Mouse (Mus musculus) large intestine, adult 2 months (tissue): ENCODE measurements around the gene Nkapd1. TPM values are rescaled to one million over a fixed set of nuclear protein-coding genes. Genes with fewer than 3 reads are reported as not detected.

Experiments
- polyA plus RNA-seq: library from polyadenylated mRNA; depleted of rRNA; stranded (reverse); fragments of >200 nt; gene quantifications from 2 replicates; pipeline ENCODE4 v1.2.3, GENCODE M21; 2012; rRNA removed

The Nkapd1 gene
- polyA plus RNA-seq, 1 experiment, result 2.6 TPM

Other genes with a start within 250 kb of the Nkapd1 start
- 4.2 and 9.1 TPM in 2 replicates for gene Plet1, start 122.9 kb downstream of the Nkapd1 start, polyA plus RNA-seq
- 21.1 and 32.5 TPM in 2 replicates for gene Pts, start 88.7 kb downstream of the Nkapd1 start, polyA plus RNA-seq
- gene Il18, start 62.6 kb downstream of the Nkapd1 start, polyA plus RNA-seq, result 21.3 and 22.0 TPM in 2 replicates
- 11.1 and 20.2 TPM in 2 replicates for gene Bco2, start 62.3 kb downstream of the Nkapd1 start, polyA plus RNA-seq
- not detected in 2 replicates for gene Tex12, start 56.1 kb downstream of the Nkapd1 start, polyA plus RNA-seq
- 388 and 472 TPM in 2 replicates for gene Sdhd, start 13.7 kb downstream of the Nkapd1 start, polyA plus RNA-seq
- gene Timm8b, start 13.6 kb downstream of the Nkapd1 start, polyA plus RNA-seq, result 204 and 240 TPM in 2 replicates
- gene Pih1d2, start 143 bp downstream of the Nkapd1 start, polyA plus RNA-seq, result 0.41 and 0.85 TPM in 2 replicates
- gene Dlat, start 42.3 kb upstream of the Nkapd1 start, polyA plus RNA-seq, result 11.7 and 21.1 TPM in 2 replicates
- gene Dixdc1, start 122.1 kb upstream of the Nkapd1 start, polyA plus RNA-seq, result 0.84 and 1.5 TPM in 2 replicates
- gene 2310030G06Rik, start 129.1 kb upstream of the Nkapd1 start, polyA plus RNA-seq, result 21.3 and 24.2 TPM in 2 replicates
- gene Cryab, start 133.9 kb upstream of the Nkapd1 start, polyA plus RNA-seq, result 53.5 and 62.6 TPM in 2 replicates
- gene Hspb2, start 134.9 kb upstream of the Nkapd1 start, polyA plus RNA-seq, result 12.7 and 15.0 TPM in 2 replicates
- 4.2 and 5.7 TPM in 2 replicates for gene Fdxacb1, start 150.8 kb upstream of the Nkapd1 start, polyA plus RNA-seq
- 37.3 and 42.3 TPM in 2 replicates for gene Alg9, start 157.6 kb upstream of the Nkapd1 start, polyA plus RNA-seq
- gene 1110032A03Rik, start 158.1 kb upstream of the Nkapd1 start, polyA plus RNA-seq, result 28.4 and 36.1 TPM in 2 replicates
- gene Ppp2r1b, start 227.8 kb upstream of the Nkapd1 start, polyA plus RNA-seq, result 7.0 and 7.9 TPM in 2 replicates